Mouse (Mus musculus) urinary bladder, postnatal 14 days (tissue): Measurements from ENCODE around the gene Adora2a.
"Not testable (repeated sequence)": the region's sequence is repeated elsewhere in the genome, so short reads cannot be mapped to it uniquely, and the experiment has no call there.

Experiments used
- DNase-seq: peaks from one replicate; pipeline ENCODE4 v3.0.0; 2021; ENCODE audit warnings: low spot score

The Adora2a gene

DNA sequence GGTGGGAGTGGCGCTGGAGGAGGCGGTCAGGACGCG, at the start of gene Adora2a:
Gene Adora2a (plus strand): TSS at position 6 of the 36 bp plus-strand sequence.
- DNase-seq = no peak

DNA sequence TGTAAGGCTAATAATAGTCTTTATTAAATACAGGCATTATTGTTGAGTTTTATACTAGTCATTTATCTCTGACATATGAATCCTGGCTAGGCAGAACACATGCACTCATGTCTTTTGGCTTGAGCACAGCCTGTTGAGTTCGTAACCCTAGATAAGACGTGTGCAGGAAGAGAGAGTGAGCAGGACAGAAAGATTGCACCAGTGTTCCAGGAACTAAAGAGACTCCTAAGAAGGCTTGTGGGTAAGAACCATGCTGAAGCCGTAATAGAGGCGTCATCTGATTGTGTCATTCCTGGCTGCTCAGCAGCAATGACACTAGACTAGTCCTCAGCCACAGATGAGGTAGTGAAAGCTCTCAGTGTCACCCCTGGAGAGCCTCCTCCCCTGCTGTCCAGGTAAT, 43.7 kb upstream of the Adora2a start:
- no peak for DNase-seq

DNA sequence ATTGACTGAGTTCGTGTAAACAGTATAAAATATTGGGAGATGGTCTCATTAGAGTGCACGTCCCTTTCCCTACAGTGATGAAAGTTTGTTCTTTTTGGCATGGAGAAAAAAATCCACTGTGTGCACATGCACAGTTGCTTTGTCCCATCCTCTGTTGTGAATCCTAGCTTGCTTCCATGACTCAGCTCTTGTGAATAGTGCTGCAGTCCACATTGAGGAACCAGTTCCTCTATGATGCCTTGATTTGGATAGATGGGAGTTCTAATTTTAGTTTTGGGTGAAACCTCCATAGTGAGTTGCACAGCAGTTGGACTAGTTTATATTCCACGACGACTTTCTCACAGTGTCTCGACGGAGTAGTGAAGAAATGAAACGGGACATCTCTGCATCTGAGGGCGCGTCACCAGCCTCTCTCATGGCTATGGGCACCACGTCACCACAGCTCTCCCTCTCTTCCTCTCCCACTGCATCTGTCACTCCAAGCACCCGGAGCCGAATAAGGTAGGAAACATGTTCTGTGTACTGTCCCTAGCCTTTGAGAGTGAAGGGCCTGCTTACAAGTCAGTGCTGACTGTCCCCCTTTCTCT, 40.2 kb upstream of the Adora2a start:
- no peak for DNase-seq

DNA sequence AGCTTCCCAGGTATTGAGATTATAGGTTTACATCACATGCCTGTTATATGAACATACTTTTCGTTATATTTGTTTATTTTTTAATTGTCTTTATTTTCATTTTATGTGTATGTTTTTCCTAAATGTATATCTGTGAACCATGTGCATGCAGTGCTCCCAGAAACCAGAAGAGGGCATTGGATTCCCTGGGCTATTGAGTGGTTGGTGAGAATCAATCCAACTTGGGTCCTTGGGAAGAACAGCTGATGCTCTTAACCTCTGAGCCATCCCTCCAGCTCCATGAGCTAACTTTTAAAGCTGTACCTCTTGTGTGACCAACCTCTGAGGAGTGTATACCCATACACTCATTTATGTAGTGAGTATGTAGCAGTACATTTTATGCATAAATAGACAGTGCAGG, 39.2 kb upstream of the Adora2a start:
- no peak for DNase-seq

DNA sequence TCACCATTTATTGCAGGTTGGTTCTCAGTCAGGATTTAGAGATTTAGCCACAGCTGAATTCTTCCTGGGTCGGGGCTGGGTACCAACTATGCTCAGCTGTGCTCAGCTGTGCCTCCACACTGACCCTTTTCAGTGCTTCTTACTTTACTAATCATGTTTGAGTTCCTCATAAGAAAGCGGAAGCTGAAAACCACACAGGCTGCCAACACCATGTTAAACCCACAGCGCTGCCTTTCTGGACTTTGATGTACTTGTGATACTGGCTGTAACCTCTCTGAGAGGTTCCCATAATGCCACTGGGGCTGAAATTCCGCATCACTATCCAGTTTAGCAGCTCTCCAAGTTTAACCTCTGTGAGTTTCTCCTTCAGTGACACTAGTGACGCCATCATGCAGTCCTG, 34.0 kb upstream of the Adora2a start:
- no peak for DNase-seq

DNA sequence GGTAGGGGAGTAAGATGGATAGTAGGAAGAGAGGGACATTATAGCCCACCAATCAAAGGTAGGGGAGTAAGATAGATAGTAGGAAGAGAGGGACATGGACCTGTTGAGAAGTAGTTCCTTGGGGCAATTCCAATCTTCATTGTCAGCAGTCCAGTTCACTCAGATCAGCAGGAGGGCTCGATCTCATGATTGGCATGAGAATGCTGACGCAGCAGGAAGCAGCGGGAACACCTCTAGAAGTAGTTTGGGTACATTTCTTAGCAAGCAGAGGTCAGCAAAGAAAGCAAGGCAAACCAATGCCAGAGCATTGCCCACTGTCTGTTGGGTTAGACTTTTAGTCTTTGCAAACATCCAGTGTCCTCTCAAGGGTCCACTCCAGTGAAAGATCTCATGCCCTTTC, 32.9 kb upstream of the Adora2a start:
- DNase-seq = no peak

DNA sequence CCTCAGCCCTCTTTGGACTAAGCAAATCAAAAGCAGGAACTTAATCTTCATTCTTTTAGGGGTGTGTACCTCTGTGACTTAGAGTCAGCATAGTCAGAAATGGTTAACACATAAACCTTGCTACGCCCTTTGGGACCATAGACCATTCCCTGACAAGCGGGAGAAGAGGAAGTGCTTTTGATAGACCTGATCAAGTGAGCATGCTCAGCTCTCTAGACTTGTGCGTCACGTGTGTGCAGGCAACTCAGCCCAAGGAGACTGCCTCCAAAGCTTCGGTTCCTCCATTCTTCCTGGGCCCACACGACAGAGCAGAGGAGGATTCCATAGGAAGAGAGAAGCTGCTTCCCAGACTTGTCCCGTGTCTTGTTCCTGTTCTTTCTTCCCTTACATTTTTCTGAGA, 28.1 kb upstream of the Adora2a start:
- DNase-seq = no peak

DNA sequence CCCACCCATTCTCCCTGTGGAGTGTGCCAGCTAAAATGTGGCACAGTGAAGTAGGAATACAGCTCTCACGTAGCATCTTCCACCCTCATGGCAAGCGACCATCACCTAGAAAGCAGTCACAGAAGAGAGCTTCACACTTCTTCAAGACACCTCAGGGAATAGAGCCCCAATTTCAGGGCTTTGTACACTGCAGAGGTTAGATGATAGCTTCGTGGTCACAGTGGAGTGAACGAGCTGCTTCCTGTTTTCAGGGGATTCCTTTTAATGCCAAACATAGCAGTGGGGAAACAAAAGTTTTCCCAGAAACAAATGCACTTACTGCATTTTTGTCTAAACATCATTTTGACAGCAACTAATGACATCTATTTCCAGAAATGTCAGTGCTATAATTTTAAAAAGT, 27.3 kb upstream of the Adora2a start:
- no peak for DNase-seq

DNA sequence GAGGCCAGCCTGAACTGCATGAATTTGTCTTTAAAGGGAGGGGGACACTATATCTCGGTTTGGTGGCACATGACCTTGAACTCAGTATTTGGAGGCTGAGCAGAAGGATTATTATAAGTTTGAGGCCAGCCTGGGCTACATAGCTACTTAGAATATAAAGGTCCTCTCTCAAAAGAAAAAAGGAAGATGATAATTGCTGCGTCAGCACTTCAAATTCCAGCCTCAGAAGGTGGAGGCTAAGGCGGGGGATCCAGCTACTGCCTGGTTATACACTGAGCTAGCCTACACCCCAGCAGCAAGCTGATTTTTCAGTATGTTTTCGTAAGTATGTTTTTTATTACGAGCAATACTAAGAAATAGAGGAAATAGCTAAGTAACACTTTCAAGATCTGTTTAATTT, 26.0 kb upstream of the Adora2a start:
- DNase-seq = no peak

DNA sequence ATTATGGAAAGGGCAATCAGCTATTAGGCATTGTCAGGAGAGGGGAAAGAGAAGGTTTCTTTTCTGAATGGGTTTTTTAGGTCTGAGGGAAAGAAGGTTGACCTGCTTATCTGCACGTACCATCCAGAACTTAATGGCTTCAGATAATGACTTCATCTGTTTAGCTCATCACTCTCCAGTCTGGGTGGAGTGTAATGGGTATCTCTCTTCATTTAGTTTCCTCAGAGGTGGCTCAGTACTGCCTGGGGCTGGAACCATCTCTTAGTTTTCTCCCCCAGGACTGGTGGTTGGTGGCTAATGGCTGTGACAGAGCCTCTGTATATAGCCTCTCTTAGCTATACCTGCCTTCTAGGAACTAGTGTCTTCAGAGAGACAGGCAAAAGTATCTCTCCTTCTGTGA, 25.3 kb upstream of the Adora2a start:
- no peak for DNase-seq

DNA sequence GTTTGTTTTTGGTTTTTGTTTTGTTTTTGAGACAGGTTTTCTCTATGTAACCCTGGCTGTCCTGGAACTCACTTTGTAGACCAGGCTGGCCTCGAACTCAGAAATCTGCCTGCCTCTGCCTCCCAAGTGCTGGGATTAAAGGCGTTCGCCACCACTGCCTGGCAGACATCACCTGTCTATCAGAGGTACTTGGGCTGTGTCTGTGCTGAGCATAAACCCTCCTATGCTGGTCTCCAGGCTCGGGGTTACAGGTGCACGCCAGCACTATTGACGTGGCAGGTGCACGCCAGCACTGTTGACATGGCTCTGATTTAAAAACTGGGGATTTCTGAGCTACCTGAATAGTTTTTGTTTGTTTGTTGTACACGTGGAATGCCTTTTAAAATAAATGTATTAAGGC, 24.5 kb upstream of the Adora2a start:
- DNase-seq = not testable (repeated sequence)

DNA sequence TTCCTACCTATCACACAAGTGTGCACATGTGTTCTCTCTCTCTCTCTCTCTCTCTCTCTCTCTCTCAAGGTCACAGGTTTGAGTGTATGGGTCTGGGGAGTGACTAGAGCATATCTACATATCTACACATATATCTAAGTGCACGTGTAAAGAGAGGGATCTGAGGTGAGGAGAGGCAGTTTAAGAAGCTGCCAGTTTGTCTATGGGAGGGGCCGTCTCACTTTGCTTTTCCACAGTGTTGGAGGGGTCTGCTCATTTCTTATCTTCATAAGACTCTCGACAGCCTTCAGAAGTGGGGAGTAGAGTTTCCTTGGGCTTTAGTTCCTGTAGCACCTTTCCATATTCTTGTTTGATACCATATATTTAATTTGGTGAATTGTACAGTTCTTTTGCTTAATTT, 23.4 kb upstream of the Adora2a start:
- DNase-seq = no peak

DNA sequence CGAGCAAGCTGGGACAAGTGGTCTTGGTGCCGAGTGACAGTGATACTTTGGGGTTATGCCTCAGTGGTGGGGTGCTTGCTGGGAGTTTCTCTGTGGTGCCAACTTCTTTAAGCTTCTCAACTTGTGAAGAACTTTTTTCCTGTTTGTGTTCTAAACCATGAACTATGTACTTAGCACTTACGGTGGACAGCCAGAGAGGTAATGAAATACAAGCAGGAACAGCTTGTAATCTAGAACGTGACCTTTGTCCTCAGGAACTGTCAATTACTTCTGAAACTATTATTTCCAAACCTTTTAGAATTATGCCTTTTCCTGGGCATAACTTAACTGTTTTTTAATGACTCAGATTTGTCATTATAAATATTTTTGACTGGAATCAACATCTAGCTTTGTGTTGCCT, 22.3 kb upstream of the Adora2a start:
- DNase-seq = no peak

DNA sequence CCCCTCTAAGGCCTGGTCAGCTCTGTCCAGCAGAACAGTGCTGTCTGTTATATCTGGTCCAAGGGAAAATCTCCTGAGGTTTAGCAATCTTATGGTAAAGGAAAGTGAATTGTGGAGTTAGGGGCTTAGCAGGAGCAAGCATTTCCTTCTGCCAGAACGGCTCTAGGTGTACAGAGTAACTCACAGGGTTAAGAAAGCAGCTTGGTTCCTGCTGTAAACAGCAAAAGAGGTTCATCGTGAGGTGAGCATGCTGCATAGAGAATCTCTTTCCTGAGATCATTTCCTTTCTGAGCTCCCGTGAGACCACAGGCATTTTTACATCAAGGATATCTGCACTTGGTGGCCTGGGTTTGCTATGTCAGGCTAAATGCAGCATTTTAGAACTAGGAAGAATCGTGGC, 21.8 kb upstream of the Adora2a start:
- no peak for DNase-seq

DNA sequence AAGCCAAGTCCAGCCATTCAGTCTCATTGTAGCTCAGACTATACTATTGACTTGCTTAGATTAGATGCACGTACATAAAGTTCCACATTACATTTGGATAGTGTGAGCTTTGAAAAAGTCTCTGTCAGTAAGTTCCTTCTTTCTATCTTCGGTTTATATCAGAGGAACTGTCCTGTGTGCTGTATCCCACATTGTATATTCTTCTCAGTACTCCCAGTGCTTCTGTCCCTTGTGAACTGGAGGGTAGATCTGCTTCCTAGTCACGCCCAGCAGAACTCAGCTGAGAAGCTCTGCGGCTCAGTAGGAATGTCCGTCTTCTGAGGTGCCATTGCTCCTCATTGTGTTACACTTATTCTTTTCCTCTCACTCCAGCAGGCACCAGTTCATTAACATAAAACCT, 18.1 kb upstream of the Adora2a start:
- DNase-seq = no peak

DNA sequence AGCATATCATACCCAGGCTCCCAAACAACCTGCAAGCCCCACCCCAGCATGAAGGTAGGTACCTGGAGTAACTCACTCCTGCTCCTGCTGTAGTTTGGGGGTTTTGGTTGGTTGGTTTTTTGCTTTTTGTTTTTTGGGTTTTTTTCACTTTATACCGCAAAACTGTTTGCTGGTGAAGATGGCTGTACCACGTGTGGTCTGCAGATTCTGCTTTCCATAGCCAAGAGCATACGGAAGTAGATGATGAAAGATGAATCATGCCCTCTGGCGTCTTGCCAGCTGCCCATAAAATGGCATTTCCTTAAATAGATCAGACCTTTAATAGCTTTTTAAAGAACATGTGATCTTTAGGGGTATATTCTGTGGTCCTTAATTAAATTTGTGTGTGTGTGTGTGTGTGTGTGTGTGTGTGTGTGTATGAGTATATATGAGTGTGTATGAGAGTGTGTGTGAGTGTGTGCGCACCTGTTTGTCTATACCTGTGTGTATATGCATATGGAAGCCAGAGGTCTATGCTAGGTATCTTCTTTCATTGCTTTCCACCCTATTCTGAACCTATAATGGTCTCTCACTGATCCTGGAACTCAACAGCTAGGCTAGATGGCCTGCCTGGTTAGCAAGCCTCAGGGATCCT, 16.8 kb upstream of the Adora2a start:
- DNase-seq = peak; percentile 90

DNA sequence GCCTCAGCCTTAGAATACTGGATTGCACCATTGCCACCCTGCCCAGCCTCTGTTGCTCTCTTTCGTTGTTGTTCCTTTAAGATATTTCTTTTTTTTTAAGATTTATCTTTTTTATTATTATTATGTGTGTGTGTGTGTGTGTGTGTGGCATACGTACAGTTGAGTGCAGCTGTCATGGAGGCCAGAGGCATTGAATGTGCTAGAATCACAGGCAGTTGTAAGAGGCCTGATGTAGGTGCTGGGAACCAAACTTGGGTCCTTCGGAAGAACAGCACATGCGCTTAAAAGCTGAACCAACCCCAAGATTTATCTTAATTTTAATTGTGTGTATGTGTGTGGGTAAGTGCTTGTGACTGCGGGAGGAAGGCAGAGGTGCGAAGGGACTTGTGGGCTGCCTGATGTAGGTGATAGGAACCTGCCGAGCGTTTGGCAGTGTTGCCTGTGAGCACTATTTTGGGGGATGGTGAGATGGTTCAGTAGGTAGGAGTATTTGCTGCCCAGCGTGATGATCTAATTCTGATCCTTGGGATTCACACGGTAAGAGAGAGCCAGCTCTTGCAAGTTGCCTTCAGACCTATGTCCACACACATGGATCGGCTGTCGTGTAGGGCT, 15.4 kb upstream of the Adora2a start:
- DNase-seq = no peak

DNA sequence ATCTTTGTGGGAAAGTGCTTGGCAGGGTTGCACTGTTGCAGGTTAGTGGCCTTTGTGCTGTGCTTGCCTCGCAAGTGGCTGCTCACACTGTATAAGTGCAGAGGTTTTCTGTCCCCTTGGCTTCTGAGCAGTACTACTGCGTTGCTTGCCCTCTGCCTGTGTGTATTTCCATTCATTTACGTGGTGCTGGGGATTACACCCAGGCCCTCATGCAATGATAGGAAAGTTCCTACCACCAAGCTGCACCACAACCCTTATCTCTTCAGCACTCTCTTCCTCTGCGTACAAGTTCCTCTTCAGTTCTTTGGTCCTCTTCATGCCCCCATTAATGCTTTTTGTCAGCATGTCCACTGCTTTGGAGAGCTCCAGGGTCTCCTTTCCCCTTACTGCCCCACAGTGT, 14.7 kb upstream of the Adora2a start:
- DNase-seq = no peak

DNA sequence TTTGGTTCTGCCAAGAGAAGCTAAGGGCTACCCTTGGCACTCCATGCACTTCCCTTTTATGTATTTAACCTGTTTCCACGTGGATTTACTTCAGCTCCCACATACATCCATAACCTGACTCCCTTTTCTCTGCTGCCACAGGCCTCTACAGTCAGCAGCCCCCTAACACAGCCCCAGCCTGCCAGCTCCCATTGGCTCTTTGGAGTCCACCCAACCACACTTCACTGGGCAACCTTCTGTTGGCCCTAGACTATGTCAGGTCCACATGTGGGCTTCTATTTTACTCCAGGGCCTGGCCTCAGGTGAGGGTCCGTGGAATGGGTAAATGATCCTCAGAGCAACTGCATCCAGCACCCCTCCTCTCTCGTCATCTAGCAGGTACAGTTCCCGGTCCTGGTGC, 14.1 kb upstream of the Adora2a start:
- no peak for DNase-seq

DNA sequence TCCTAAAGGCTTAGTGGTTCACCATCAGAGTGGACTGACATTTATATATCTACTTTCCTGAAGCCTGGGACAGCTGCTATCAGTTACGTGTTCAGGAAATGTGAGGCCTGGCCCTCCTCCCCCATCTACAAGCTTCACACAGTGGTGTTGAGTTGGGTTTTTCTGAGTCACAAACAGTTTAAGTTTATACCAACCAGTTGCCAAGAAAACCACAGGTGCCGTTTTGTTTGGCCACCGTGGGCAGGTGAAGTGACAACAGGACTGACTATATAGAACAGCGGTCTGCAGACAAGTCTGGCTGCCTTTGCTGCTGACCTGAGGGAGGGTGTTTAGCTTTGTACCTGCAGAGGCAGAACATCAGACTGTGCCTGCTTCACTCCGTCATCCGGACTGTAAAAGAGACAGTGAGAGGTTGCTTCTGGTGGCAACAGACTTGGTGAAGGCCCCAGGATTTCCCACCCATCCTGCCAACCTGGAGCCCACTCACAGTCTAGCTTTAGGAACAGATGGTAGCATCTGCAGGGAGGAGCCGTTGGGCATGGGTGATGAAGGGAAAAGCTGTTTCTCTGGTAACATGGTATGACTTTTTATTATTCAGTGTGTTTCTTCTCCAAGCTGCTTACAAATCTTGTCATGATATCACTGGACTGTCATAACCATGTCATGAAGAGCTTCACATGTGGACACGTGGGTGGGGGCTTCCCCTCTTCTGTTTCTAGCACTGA, 13.2 kb upstream of the Adora2a start:
- no peak for DNase-seq

DNA sequence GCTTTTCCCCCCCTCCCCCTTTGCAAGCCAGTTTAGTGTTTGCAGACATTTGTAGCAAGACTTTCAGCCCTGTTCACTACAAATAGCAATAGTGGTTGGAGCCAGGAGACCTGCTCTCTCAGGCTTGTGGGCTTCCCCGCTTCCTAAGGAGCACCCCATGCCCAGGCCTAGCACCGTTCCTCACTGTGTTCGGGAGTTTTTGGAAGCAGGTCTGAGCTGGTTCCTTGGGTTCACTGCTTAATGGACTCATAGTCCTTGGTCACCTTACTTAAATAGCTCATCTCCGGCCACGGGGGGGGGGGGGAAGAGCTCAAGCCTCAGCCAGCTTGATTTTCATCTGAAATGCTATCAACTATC, 12.7 kb upstream of the Adora2a start:
- no peak for DNase-seq

DNA sequence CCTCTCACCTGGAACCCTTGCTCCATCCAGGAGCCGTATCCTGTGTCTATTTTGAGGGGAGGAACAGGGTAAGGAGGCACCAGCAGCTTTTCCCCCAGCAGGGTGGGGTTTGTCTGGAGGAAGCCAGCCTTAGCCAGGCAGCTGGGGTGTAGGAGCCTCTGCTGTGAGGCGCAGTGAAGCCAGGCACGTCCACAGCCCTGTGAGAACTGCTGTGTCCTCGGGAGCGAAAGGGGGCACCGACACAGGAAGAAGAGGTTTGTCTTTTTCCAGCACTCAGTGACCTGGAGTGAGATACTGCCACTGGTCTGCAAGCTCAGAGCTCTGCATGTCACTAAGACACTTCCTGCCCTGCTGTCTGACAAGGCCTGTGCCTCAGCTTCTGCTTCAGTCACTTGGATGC, 12.3 kb upstream of the Adora2a start:
- DNase-seq = no peak

DNA sequence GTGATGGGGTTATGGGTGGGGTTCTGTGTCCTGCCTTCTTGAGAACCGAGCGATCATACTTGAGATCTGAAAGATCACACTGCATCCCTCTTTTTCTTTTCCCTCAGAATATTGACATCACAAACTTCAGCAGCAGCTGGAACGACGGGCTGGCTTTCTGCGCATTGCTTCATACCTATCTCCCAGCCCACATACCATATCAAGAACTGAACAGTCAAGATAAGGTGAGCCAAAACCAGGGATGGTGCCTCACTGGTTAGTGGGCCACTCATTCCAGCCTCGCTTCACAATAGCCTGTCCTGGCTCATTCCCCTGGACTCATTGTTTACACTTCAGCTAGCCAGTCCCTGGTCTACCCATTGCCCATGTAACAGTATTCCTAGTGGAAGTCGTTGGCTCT, 9.5 kb upstream of the Adora2a start:
- DNase-seq = no peak

DNA sequence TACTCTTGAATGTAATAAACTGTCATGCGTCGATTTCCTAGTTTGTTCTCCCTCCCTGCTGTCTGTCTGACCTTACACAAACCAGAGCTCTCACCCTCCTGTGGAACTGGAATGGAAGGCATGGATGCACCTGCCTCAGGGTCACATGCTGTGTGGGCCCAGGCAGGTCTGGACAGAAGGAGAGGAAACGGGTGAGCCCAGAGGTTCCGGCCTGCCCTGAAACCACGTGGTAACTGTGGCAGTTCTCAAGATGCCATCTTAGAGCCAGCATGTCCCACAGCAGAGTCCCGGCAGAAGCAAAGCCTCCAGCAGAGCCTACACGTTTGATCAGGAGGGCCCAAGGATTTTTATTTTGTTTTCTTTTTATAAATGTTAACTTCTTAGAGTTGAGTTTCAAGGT, 4.3 kb upstream of the Adora2a start:
- DNase-seq = peak; percentile 31
